Mouse (Mus musculus): ENCODE data around the gene Prcd.
"Not testable (repeated sequence)": the region's sequence is repeated elsewhere in the genome, so short reads cannot be mapped to it uniquely, and the experiment has no call there.

Prcd gene

GRCm38 (mm10) chr11:116626299-116627071 is 26.8 kb upstream of the Prcd start, which contains the start of gene Rhbdf2:
Gene Rhbdf2, minus strand, starts transcription at chr11:116627019.
- DNase-seq, result no peak

GRCm38 (mm10) chr11:116627072-116628020 is 26.0 kb upstream of the Prcd start:
- DNase-seq, result peak; percentile 57

GRCm38 (mm10) chr11:116628712-116629111 is 24.6 kb upstream of the Prcd start:
- peak; percentile 94 for DNase-seq

- DNase-seq, result no peak
Observed at GRCm38 (mm10) chr11:116629472-116629871, 23.9 kb upstream of the Prcd start.

- DNase-seq, result no peak
Observed at GRCm38 (mm10) chr11:116630171-116630965, 23.0 kb upstream of the Prcd start.

GRCm38 (mm10) chr11:116632962-116633361 is 20.4 kb upstream of the Prcd start:
- DNase-seq, result no peak

GRCm38 (mm10) chr11:116636607-116637006 is 16.7 kb upstream of the Prcd start:
- DNase-seq, result not testable (repeated sequence)

- DNase-seq, result peak; percentile 62
Observed at GRCm38 (mm10) chr11:116641168-116641567, 12.2 kb upstream of the Prcd start.

- no peak for DNase-seq
Observed at GRCm38 (mm10) chr11:116641731-116642130, 11.6 kb upstream of the Prcd start.

- peak; percentile 95 for DNase-seq
Observed at GRCm38 (mm10) chr11:116642681-116643578, 10.4 kb upstream of the Prcd start.

- no peak for DNase-seq
Observed at GRCm38 (mm10) chr11:116643579-116644224, 9.6 kb upstream of the Prcd start.

- DNase-seq, result no peak
Observed at GRCm38 (mm10) chr11:116644225-116645112, 8.9 kb upstream of the Prcd start.

GRCm38 (mm10) chr11:116645446-116646110 is 7.8 kb upstream of the Prcd start:
- no peak for DNase-seq

- no peak for DNase-seq
Observed at GRCm38 (mm10) chr11:116646136-116646535, 7.2 kb upstream of the Prcd start.

GRCm38 (mm10) chr11:116646771-116647170 is 6.6 kb upstream of the Prcd start:
- no peak for DNase-seq

GRCm38 (mm10) chr11:116647340-116647991 is 5.9 kb upstream of the Prcd start:
- no peak for DNase-seq

GRCm38 (mm10) chr11:116648213-116648921 is 5.0 kb upstream of the Prcd start:
- no peak for DNase-seq

- DNase-seq, result no peak
Observed at GRCm38 (mm10) chr11:116648976-116649375, 4.4 kb upstream of the Prcd start.
